Mouse (Mus musculus) cerebral cortex, adult 2 months (tissue): Measurements from ENCODE around the gene Olfr1113.

ENCODE experiments used
- WGBS: fragments of 180-500 bp; shearing (Covaris S2); methylation state at CpG from one replicate; pipeline ENCODE4 v1.1.7; 2018; 5-methylcytosine and 5-hydroxymethylcytosine counted together

Gene Olfr1113

DNA sequence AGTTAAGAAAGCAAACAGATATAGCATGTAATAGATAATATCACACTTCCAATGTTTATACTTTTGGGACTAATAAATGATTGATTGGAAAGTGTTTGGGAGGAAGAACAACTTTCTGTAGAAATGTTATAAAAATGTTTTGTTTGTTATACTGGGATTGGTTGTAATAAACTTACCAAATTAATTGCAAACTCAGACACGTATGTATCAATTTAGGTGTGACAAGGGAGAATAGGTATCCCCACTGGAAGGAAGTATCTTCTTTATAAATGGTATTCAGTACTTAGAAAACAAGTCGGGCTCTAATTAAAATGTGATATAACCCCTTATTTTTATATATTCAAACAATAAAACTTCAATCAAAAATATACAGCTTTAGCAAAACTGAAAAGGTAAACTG is at the start of gene Olfr1113:
Gene Olfr1113 (plus strand): TSS at position 301 of the 400 bp plus-strand sequence.
- 86% methylated on average over 2 of the region's 2 CpGs for WGBS

DNA sequence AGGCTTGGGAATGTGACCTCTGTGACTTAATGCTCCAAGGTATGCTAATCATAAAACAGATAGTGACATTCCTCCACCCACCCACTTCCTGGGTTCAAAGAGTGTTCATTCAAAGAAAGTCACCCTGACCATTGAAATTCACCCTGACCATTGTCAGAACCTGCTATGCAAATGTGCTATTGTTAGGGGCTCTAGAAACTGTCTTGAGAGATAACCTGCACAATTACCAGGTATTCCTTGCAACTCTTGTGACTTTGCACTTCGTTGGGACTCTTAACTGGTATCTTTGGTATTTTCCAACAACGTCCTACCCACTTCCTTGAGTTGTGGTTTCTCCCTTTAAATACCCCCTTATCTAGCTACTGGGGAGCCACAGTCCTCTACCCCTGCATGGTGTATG is 41.0 kb upstream of the Olfr1113 start:
- WGBS: 66% methylated on average over 2 of the region's 2 CpGs

DNA sequence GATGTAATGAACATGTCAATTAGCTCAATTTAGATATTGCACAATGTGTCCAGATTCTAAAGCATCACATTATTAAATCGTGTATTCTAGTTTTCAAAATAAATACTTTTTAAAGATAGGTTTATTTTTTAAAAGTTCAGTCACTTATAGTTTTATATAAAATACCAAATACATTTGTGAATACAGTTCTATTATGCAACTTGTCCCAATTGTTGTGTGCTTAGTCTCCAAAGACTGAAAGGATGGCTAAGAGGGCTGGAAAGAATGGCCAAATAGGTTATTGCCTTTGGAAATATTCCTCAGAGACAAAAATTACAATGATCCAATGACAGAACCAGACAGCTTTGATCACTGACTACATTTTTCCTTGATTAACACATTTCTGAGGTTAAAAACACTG is 21.3 kb upstream of the Olfr1113 start, which contains the start of gene Olfr1112:
Gene Olfr1112 (plus strand): TSS at position 301 of the 400 bp plus-strand sequence.
- 92% methylated on average over 1 of the region's 1 CpGs for WGBS

DNA sequence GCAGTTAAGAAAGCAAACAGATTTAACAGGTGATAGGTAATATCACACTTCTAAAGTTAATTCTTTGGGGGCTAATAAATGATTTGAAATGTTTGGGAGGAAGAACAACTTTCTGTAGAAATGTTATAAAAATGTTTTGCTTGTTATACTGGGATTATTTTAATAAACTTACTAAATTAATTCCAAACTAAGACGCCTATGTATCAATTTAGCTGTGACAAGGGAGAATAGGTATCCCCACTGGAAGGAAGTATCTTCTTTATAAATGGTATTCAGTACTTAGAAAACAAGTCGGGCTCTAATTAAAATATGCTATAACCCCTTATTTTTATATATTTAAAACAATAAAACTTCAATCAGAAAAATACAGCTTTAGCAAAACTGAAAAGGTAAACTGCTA is 38.9 kb downstream of the Olfr1113 start, which contains the start of gene Olfr1115:
Gene Olfr1115 (plus strand): TSS at position 301 of the 400 bp plus-strand sequence.
- WGBS: 92% methylated on average over 2 of the region's 2 CpGs
